Mouse (Mus musculus) forebrain, embryonic 14.5 days (tissue): ENCODE results near the gene Nckap1l. TPM values are rescaled to one million over a fixed set of nuclear protein-coding genes. Genes with fewer than 3 reads are reported as not detected.

Source experiments
- ATAC-seq: fragments of 200-750 bp; cut with Nextera tagmentation; 2 replicates; pipeline ENCODE4 v1.8.0; 2017; ENCODE audit warnings: mild to moderate bottlenecking, moderate library complexity
- DNase-seq: peaks from one replicate; pipeline ENCODE4 v3.0.0-alpha.2; 2015; ENCODE audit warnings: low spot score
- H3K27ac ChIP-seq: fragments of 300-500 bp; sonication (generic); 2 replicates; pipeline ENCODE4 v1.5.1; 2014; ENCODE audit warnings: low read depth, mild to moderate bottlenecking, control low read depth, low read length, moderate library complexity
- H3K27me3 ChIP-seq: fragments of 300-500 bp; sonication (generic); replicated peaks from 2 replicates; pipeline ENCODE4 v1.6.1; 2014; ENCODE audit warnings: low read length, control low read depth, mixed read lengths; ENCODE audit not compliant: control insufficient read depth, insufficient read depth
- H3K36me3 ChIP-seq: fragments of 300-500 bp; sonication (generic); 2 replicates; pipeline ENCODE4 v1.6.1; 2014; ENCODE audit warnings: low read length, control low read depth; ENCODE audit not compliant: control insufficient read depth, insufficient read depth
- H3K4me1 ChIP-seq: fragments of 300-500 bp; sonication (generic); 2 replicates; pipeline ENCODE4 v1.6.1; 2014; ENCODE audit warnings: antibody characterized with exemption, low read length, control low read depth; ENCODE audit not compliant: control insufficient read depth, insufficient read depth
- H3K4me2 ChIP-seq: fragments of 300-500 bp; sonication (generic); 2 replicates; pipeline ENCODE4 v1.6.1; 2014; ENCODE audit warnings: mild to moderate bottlenecking, control low read depth, low read length
- H3K4me3 ChIP-seq: fragments of 300-500 bp; sonication (generic); 2 replicates; pipeline ENCODE4 v1.5.1; 2014; ENCODE audit warnings: low read depth, low read length, control low read depth
- H3K9ac ChIP-seq: fragments of 300-500 bp; sonication (generic); 2 replicates; pipeline ENCODE4 v1.6.1; 2014; ENCODE audit warnings: mild to moderate bottlenecking, low read length, control low read depth, moderate library complexity
- H3K9me3 ChIP-seq: fragments of 300-500 bp; sonication (generic); replicated peaks from 2 replicates; pipeline ENCODE4 v1.6.1; 2016; ENCODE audit warnings: low read length, control low read depth, mixed read lengths; ENCODE audit not compliant: control insufficient read depth
- WGBS: fragments of 180-500 bp; shearing (Covaris S2); extraction: QIAGEN DNeasy Blood & Tissue Kit; methylation state at CpG from one replicate; pipeline ENCODE4 v1.1.7; 2014; 5-methylcytosine and 5-hydroxymethylcytosine counted together
- polyA plus RNA-seq: library from polyadenylated mRNA; unstranded; fragments of >200 nt; fragmentation: Nextera tagmentation; extraction: Ambion mirVana; gene quantifications from 2 replicates; pipeline ENCODE4 v1.2.1, GENCODE M21; 2014

Nckap1l gene
- polyA plus RNA-seq, 1 experiment from 2014 or later: 1.9 TPM

- H3K4me3 ChIP-seq: peak overlapping the region; percentile 62
- peak; percentile 26 for ATAC-seq
- WGBS: 36% methylated on average over 12 of the region's 12 CpGs
- H3K4me2 ChIP-seq: peak overlapping the region; percentile 87
- H3K27ac ChIP-seq: no peak overlapping the region; the same call in 1 of the 2 replicates
- H3K9ac ChIP-seq: peak overlapping the region; percentile 91
- 0 out of 2 replicates have a peak, but pooled peaks cover 2% of the 10 kb centered on the region for H3K27me3 ChIP-seq
- peak; percentile 39 for DNase-seq
- no peaks in the 10 kb centered on the region for H3K36me3 ChIP-seq
- peaks cover 15% of the 10 kb centered on the region for H3K4me1 ChIP-seq
- no peaks in the 10 kb centered on the region for H3K9me3 ChIP-seq
Measured at GRCm38 (mm10) chr15:103503660-103504059, 50.1 kb downstream of the Nckap1l start.

DNA sequence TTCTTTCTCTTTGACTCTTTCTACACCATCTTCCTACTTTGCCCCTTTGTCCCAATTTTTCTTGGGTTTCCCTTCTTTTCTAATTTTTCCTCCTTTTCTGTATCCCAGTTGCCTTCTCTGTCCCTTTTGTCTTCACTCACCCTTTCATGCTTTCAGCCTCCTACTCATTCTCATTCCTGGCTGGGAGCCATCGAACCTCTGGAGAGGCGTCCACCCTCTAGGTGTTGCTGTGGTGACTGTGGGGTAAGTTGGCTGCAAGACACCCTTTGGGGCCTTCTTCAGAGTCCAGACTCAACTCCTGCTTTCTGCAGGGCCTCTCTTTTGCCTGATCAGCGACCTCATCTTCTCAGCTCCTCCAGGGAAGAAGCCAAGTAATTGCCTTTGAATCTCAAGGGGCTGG is 55.7 kb downstream of the Nckap1l start:
- H3K27ac ChIP-seq: no peak overlapping the region
- ATAC-seq: no peak
- H3K4me3 ChIP-seq: no peak overlapping the region
- WGBS: 37% methylated on average over 3 of the region's 3 CpGs
- peaks cover 29% of the 10 kb centered on the region for H3K4me1 ChIP-seq
- no peaks in the 10 kb centered on the region for H3K27me3 ChIP-seq
- H3K9ac ChIP-seq: no peak overlapping the region
- no peaks in the 10 kb centered on the region for H3K9me3 ChIP-seq
- peak; percentile 49 for DNase-seq
- H3K4me2 ChIP-seq: no peak overlapping the region
- no peaks in the 10 kb centered on the region for H3K36me3 ChIP-seq

- WGBS: 73% methylated on average over 1 of the region's 1 CpGs
- Histone ChIP-seq H3K4me3 (no peak overlapping the region), H3K9me3 (no peaks in the 10 kb centered on the region), H3K27ac (no peak overlapping the region), H3K9ac (no peak overlapping the region), H3K36me3 (no peaks in the 10 kb centered on the region), H3K27me3 (no peaks in the 10 kb centered on the region), H3K4me2 (no peak overlapping the region), H3K4me1 (peaks cover 38% of the 10 kb centered on the region)
- DNase-seq: no peak
- ATAC-seq: no peak
Measured at GRCm38 (mm10) chr15:103511652-103512051, 58.1 kb downstream of the Nckap1l start.

GRCm38 (mm10) chr15:103513621-103514031 is 60.0 kb downstream of the Nckap1l start:
- H3K36me3 ChIP-seq: no peaks in the 10 kb centered on the region

GRCm38 (mm10) chr15:103514119-103514518 is 60.5 kb downstream of the Nckap1l start:
- WGBS: 1% methylated on average over 10 of the region's 10 CpGs
- H3K4me1 ChIP-seq: peaks cover 50% of the 10 kb centered on the region

More at GRCm38 (mm10) chr15:103513621-103514031, 60.0 kb downstream of the Nckap1l start:
- H3K4me3 ChIP-seq: peak overlapping the region; percentile 15; the same call in 1 of the 2 replicates
- H3K9me3 ChIP-seq: no peaks in the 10 kb centered on the region
- H3K9ac ChIP-seq: peak overlapping the region; percentile 40
- peak; percentile 45 for DNase-seq
- ATAC-seq: peak; percentile 22
- H3K27me3 ChIP-seq: no peaks in the 10 kb centered on the region
- peak overlapping the region; percentile 55 for H3K27ac ChIP-seq
- WGBS: 10% methylated on average over 7 of the region's 7 CpGs
- H3K4me2 ChIP-seq: peak overlapping the region; percentile 50
- peaks cover 49% of the 10 kb centered on the region for H3K4me1 ChIP-seq

GRCm38 (mm10) chr15:103514914-103515313 is 61.3 kb downstream of the Nckap1l start:
- Histone ChIP-seq H3K27ac (peak overlapping the region; percentile 92), H3K9me3 (no peaks in the 10 kb centered on the region), H3K27me3 (no peaks in the 10 kb centered on the region), H3K4me2 (peak overlapping the region; percentile 50), H3K9ac (peak overlapping the region; percentile 58), H3K4me3 (peak overlapping the region; percentile 15; the same call in 1 of the 2 replicates), H3K36me3 (no peaks in the 10 kb centered on the region), H3K4me1 (peaks cover 53% of the 10 kb centered on the region)
- ATAC-seq (no peak), DNase-seq (no peak)
- 17% methylated on average over 3 of the region's 3 CpGs for WGBS

More at GRCm38 (mm10) chr15:103514119-103514518, 60.5 kb downstream of the Nckap1l start:
- H3K4me3 ChIP-seq: peak overlapping the region; percentile 15
- peak overlapping the region; percentile 50 for H3K4me2 ChIP-seq
- H3K27ac ChIP-seq: peak overlapping the region; percentile 55
- H3K27me3 ChIP-seq: no peaks in the 10 kb centered on the region
- peak overlapping the region; percentile 58 for H3K9ac ChIP-seq
- H3K9me3 ChIP-seq: no peaks in the 10 kb centered on the region
- no peaks in the 10 kb centered on the region for H3K36me3 ChIP-seq
- DNase-seq (peak; percentile 98), ATAC-seq (peak; percentile 90)

GRCm38 (mm10) chr15:103518600-103519385 is 65.2 kb downstream of the Nckap1l start:
- H3K4me1 ChIP-seq: peaks cover 70% of the 10 kb centered on the region
- peak overlapping the region; percentile 23; the same call in 1 of the 2 replicates for H3K4me2 ChIP-seq
- peak overlapping the region; percentile 92 for H3K27ac ChIP-seq
- H3K36me3 ChIP-seq: peaks cover 21% of the 10 kb centered on the region; the same call in 1 of the 2 replicates
- H3K9me3 ChIP-seq: no peaks in the 10 kb centered on the region
- WGBS: 2% methylated on average over 5 of the region's 5 CpGs
- H3K4me3 ChIP-seq: no peak overlapping the region
- H3K9ac ChIP-seq: peak overlapping the region; percentile 42; the same call in 1 of the 2 replicates
- peak; percentile 94 for DNase-seq
- peak; percentile 82 for ATAC-seq
- no peaks in the 10 kb centered on the region for H3K27me3 ChIP-seq

GRCm38 (mm10) chr15:103519386-103520378 is 66.1 kb downstream of the Nckap1l start:
- H3K36me3 ChIP-seq: peaks cover 30% of the 10 kb centered on the region
- DNase-seq (peak; percentile 77), ATAC-seq (peak; percentile 33)
- peaks cover 67% of the 10 kb centered on the region for H3K4me1 ChIP-seq
- H3K27me3 ChIP-seq: no peaks in the 10 kb centered on the region
- H3K4me3 ChIP-seq: no peak overlapping the region
- H3K9ac ChIP-seq: peak overlapping the region; percentile 42; the same call in 1 of the 2 replicates
- no peaks in the 10 kb centered on the region for H3K9me3 ChIP-seq
- peak overlapping the region; percentile 92 for H3K27ac ChIP-seq
- 4% methylated on average over 4 of the region's 4 CpGs for WGBS
- H3K4me2 ChIP-seq: peak overlapping the region; percentile 23; the same call in 1 of the 2 replicates
